Mouse (Mus musculus) adrenal gland, adult 8-10 months (tissue): ENCODE results near the gene Mrrf. TPM values are rescaled to one million over a fixed set of nuclear protein-coding genes. Genes with fewer than 3 reads are reported as not detected.

ENCODE experiments used
- DNase-seq: peaks from one replicate; pipeline ENCODE4 v3.0.0; 2022
- total RNA-seq, 4 experiments: library from RNA; stranded (reverse); gene quantifications; 2 replicates each; pipeline ENCODE4 v1.2.4; 2022

The Mrrf gene
- total RNA-seq, 4 experiments from 2014 or later, result 22.1 to 29.7 (median 26.0) TPM

- no peak for DNase-seq
These were observed 98.6 kb downstream of the Mrrf start for GRCm38 (mm10) chr2:36234526-36235368.

- DNase-seq, result no peak
These were observed 99.7 kb downstream of the Mrrf start for GRCm38 (mm10) chr2:36235917-36236316.

GRCm38 (mm10) chr2:36236889-36237288, 100.7 kb downstream of the Mrrf start:
- DNase-seq, result no peak

- no peak for DNase-seq
These were observed 101.4 kb downstream of the Mrrf start for GRCm38 (mm10) chr2:36237557-36237956.

GRCm38 (mm10) chr2:36238467-36238866, 102.3 kb downstream of the Mrrf start:
- DNase-seq, result no peak

GRCm38 (mm10) chr2:36238951-36239350, 102.8 kb downstream of the Mrrf start:
- DNase-seq, result no peak

Other genes with a start within 250 kb of the Mrrf start
- 1 to 10 TPM; 2.6 to 5.6 (median 4.0) TPM for gene Ttll11, start 156.5 kb upstream of the Mrrf start, total RNA-seq
- 100 to 1,000 TPM; 128 to 194 (median 170) TPM for gene Ndufa8, start 87.0 kb upstream of the Mrrf start, total RNA-seq
- 1 to 10 TPM in 1 of 4 experiments, under 1 TPM in 3; 0.38 to 1.2 (median 0.57) TPM for gene Morn5, start 86.9 kb upstream of the Mrrf start, total RNA-seq
- 1 to 10 TPM in 2 of 4 experiments, under 1 TPM in 2; 0.49 to 2.2 (median 1.2) TPM for gene Lhx6, start 31.0 kb upstream of the Mrrf start, total RNA-seq
- 10 to 100 TPM; 26.7 to 32.6 (median 29.8) TPM for gene Rbm18, start 384 bp downstream of the Mrrf start, total RNA-seq
- gene Ptgs1, start 94.0 kb downstream of the Mrrf start, total RNA-seq, result 10 to 100 TPM; 13.6 to 28.0 (median 17.8) TPM
- under 1 TPM in 1 of 4 experiments, not detected in 3; 0.06 TPM for gene Olfr338, start 237.1 kb downstream of the Mrrf start, total RNA-seq